Mouse (Mus musculus): ENCODE measurements at regions not wholly inside any gene's neighbourhood (a gene's known extent, or its start where the extent isn't known, plus 50 kb on each side); places are given as distances from the start of the nearest gene placed in this dataset.

DNA sequence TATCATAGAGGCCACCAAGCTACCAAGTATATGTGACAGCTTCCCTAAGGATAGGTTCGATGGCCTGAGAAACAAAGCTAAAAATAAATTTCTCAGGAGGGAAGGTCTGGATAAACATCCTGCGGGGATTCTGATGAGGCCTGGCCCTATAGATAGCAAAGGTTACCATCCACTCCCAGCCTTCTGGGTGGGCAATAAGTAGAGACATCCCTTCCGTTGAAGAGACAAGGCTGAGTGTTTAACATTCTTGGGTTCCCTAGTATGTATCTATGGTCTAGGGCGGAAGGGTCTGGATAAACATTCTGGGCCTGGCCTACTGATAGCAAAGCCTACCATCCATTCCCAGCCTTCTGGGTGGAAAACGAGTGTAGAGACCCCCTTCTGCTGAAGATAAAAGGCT is 180.5 kb upstream of the Dlk1 start:
- no peak for DNase-seq

DNA sequence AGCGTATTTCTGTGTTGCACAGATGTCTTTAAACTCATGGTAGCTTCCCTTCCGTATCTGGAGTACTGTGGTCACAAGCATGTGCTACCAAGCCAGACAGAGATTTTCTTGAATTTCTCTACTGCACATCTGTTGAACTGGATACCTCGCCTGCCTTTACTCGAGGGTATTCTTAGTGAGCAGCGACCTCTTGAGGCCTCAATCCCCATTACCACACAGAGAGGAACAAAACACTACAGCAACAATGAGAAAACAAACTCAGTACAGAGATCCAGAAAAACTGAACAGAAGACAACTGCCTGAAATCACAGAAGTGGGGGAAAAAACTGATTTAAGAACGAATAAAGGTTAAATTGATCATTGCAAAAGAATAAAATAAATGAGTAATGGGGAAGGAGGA is 137.8 kb upstream of the Dlk1 start:
- DNase-seq: no peak

DNA sequence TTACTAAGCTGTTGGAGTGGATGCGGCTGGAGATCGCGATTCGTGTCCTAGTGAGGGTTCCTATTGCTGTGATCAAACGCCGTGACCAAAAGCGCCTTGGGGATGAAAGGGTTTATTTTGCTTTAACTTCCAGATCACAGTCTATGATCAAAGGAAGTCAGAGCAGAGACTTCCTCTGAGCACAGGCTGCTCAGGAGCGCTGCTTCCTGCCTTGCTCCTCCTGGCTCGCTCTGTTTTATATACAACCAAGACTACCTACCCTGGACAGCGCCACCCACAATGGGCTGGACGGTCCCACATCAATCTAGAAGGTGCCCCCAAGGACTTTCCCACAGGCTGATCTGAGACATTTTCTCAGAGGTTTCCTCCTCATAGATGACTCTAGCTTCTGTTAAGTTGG is 126.6 kb upstream of the Dlk1 start:
- no peak for DNase-seq

DNA sequence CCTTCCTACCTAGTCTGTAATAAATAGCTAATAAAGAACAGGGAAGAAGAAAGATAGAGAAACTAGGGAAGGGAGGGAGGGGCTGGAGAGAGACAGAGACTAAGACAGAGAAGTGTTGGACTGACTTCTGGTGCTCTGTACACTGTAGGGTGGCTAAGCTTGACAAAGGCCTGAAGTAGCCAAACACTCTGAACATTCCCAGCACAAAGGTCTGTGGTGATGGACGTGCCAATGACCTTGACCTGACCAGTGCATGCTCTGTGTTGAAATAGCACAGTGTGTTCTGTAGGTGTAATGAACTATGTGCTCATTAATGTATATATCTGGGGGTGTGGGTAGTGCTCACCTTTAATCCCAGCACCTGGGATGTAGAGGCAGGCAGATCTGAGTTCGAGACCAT is 81.3 kb upstream of the Dlk1 start:
- no peak for DNase-seq

DNA sequence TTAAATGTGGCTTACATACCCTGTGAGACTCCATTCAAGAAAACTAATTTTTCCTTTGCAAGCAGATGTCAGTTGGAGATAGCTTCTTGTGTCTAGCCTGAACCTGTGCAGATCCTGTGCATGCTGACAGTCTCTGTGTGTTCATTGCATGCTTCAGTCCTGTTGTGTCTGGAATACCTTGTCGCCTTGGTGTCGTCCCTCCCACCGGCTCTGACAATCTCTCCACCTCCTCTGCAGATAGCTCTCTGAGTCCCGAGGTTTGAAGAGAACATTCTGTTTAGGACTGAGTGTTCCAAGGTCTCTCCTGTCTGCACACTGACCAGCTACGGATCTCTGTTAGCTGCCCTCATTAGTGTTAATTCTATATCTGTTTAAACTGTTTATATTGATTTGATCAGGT is 66.8 kb upstream of the Dlk1 start:
- DNase-seq: no peak

DNA sequence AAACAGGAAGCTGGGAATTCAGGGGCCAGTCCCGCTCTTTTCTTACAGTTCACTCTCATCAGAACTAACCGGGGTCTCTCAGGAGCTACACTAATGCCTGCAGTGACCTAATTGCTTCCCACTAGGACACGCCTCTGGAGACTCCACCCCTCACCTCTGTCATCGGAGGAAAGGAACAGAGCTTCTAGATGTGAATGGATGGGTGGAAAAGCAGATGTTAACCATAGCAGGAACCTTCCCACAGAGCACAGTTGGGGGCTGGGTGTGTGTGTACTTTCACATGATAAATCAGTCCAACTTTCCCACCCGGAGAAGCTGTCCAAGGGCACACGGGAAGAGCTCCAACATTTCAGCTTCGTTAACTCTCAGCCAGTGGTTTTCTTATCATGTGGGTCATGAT is 63.8 kb upstream of the Dlk1 start:
- no peak for DNase-seq

DNA sequence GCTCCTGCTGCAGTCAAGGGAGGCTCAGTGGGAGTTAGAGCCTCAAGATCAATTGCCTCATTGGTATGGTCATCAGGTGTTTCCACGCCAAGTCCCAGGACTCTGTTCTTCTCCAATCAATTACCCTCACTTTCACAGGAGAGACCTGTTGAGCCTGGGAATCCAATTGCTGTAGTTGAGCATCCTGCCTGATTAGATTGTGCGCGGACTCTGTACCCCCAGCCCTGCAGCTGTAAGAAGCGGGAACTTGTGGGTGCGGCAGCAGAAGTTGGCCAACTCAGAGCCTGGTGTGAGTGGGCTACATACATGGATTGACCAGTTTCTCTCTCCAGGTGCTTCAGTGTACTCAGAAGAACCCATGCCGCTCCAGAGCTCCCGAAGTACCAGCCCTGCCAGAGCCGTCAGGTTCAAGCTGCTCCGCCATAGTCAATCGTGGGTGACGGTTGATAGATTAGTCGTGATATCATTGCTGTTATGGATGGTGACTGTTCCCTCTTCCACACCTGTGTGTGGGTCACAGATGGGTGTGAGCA is 62.2 kb upstream of the Dlk1 start:
- DNase-seq: no peak

DNA sequence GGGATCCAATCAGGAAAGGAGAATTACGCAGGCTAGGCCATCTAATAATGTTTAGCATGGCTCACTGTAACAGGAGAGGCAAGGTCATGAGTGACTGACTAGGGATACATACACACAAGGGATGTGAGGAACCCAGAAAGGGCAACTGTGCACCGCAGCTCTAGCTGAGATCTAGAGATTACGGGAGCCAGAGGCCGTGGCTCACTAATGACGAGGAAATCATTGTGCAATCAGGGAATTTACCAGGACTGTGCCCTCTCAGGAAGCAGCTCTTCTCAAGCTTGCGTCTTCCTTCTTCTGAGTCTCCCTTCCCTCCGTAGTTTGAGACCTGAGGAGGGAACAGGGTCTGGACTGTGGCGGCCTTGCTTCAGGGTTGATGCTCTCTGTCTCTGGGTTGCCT is 61.6 kb upstream of the Dlk1 start:
- DNase-seq: no peak

DNA sequence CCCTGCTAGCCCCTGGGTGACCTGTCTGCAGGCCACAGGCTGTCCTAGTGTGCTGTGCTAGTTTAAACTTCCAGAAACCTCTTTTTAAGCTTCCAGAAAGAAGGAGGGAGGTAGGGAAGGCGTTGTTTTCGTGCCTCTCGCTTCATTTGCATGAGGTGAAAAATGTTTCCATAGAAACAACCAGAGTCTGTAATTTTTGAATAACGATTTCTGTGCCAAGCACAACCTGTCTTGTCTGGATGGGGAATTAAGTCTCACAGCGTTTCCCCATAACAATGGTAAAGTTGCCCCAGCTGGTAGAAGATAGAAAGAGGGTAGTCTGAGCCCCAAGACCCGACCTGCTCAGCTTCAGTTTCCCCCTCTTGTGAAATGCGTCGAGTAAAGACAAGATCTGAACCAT is 59.3 kb upstream of the Dlk1 start:
- DNase-seq: no peak

DNA sequence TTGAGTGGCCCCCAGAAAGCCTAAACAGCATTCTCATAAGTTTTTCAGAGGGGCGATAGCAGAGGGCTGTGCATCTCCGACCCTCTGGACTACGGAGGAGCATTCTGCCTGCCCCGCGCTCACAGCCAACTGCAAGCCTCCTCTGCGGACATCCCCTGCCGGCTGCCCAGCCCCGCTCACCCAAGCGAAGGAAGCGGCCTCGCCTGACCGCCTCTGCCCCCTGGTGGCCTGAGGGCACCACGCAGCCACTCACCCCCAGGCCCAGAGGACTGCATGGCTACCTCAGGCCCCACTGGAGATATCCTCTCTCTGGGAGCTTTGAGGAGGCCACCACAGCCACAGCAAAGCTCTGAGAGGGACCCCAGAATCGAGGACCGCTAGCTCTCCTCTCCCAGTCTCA is 58.8 kb upstream of the Dlk1 start:
- peak; percentile 32 for DNase-seq

DNA sequence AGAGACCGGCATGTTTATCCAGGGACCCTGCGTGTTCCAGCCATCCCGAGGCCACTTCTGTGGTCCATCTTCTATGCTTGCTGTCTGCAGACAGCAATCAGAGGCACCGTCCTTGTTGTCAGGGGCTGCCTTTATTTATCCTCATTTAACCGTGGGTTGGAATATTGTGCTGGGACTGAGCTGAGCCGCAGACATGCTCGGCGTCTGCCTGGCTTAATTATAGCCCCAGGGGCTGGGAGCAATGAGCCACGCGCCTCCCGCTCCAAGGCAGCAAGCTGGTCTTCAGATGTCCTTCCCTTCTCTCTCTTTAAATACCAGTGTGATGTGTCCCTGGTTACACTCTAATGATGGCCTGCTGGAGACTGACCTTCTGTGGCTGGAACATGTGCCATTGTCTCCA is 58.2 kb upstream of the Dlk1 start:
- no peak for DNase-seq

DNA sequence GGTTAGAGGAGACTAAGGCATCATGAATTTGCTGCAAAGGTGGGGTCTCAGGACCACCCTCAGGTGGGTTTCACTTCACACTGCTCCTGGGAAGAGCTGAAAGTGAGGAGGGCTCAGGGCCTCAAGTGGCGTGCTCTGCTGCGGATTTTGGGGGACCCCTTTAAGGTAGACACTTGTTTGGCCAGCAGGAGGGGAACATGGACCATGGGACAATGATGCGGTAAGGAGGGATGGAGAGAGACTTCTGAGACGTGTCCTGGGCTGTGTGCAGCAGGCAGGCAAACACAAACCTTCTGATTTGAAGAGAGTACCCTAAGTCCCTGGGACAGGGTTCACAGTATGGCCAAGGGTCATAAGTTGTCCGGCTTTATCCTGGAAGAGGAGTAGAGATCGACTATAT is 56.0 kb upstream of the Dlk1 start:
- DNase-seq: no peak

DNA sequence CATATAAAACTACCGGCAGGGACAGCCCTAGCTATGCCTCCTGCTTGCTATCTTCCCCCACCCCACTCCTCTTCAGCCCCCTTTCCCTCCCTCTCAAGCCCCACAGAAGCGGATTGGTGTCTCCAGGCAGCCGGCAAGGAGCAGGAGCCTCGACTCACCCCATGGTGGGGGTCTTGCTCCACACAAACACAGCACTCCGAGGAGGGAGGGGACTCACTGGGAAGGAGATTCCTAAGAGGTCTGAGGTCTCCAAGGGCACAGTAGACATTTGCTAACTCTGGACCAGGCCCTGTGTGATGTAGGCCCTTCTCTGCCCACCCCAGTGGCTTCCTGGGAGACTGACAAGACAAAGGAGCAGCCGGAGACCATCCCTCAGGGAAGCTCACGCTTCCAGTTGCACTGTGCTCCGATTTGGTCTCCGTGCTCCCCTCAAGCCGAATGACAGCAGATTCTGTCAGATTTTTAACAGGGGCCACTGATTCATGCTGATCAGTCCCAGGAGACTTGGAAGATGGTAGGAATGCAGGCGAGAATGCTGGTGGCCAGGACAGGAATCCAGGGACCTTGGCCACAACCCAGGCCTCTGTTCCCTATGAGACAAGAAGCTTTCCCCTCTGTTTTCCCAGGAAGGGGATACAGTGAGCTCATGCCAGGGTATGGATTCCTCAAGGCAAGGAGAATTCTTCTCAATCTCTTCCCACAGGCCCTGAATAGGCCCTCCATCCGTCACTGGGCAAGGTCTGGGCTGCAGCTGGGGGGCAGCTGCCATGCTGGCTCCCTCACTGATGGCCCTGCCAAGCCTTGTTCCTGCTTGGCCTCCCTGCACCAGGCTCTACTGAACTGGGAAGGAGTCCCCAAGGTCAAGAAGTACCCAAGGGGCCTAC is 55.2 kb upstream of the Dlk1 start:
- no peak for DNase-seq

DNA sequence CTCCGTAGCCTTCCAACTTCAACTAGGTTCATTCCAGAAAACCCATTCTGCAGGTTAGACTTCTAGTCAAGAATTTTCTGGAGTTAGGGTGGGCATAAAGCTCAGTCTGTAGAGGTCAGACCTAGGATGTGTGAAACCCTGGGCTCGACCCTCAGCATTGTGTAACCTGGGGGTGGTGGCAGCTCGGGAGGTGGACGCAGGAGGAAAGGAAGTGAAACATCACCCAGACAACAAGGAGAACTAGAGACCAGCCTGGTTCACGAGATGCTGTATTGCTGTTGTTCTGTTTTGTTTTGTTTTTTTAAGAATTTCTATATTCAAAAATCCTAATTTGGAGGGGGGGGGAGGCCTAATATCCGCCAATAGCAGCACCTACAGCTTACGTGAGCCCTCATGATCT is 54.1 kb upstream of the Dlk1 start:
- no peak for DNase-seq

DNA sequence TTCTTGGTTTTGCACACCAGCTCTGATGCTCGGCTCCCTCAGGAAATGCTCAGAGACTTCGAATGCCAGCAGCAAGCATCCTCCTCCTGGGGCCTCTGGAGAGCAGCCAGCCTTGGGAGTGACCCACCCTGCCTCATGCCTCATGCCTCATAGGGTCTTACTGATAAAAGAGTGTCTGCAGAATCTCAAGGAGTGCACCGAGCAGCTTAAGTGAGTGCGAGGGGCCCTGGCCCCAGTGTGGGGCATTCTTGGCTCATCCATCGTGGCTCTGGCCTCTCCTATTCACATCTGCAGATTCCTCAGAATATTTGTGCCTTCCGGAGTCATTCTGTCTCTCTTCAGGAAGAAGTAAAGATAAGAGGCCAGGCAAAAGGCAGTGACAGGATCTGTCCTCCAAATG is 53.7 kb upstream of the Dlk1 start:
- DNase-seq: no peak

DNA sequence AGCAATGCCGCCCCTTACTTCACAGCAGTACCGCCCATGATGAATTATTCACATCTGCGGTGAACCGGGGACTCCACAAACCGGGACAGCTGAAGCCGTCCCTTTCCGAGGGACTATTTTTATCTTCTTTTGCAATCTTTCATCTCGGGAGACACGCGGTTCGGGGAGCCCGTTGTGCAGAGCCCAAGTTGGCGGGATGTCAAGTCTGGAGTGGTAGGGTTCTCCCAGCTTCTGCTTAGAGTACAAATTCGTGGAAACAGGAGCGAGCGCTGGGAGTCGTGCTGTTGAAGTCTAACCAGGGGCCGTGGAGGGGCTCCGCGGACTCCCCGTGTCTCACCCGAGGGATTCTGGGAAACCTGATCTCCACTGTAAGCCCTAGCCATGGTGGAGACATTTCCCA is 53.0 kb upstream of the Dlk1 start:
- DNase-seq: peak; percentile 53

DNA sequence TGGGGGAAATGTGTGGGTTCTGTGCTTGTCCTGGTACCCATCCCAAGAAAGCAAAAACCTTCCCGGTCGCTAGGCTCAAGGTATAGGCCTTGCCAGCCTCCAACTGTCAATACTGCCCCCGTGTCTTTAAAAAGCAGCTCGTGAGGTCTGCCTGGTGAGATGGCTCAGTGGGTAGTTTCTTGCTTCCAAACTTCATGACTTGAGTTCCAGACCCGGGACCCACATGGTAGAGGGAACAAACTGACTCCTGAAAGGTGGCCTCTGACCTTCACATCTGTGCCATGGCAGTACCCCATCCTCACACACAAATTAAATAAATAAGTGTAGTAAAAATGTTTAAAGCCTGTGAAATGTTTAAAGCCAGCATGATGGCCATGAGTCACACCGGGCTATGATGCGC is 52.6 kb upstream of the Dlk1 start:
- DNase-seq: no peak

DNA sequence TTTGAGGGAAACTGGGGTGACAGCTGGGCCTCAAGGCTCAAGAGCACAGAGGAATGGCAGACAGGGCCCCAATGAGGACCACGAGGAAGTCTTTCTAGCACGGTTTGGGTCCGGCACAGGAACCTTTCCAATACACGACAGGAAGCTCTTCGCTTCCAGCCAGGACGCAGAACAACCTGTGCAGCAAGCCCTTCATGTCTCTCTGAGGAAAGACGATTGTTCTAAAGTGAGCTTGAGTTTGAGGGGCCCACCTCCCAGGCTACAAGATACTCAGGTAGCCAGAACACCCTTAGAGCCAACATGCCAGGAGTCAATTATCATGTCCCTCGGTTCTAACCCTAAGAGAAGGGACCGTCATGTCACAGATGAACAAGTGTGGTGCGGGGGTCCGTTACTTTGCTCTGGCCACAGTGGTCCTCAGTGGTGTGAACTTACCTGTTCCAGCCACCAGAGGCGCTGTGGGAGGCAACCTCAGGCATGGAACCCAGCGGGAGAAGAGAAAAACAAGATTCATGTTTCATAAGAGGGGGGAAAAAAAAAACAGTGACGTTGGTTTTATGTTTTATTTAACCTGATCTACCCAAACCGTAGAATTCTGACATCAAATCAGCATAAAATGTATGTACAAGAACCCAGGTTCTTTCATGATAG is 51.6 kb upstream of the Dlk1 start:
- DNase-seq: no peak

DNA sequence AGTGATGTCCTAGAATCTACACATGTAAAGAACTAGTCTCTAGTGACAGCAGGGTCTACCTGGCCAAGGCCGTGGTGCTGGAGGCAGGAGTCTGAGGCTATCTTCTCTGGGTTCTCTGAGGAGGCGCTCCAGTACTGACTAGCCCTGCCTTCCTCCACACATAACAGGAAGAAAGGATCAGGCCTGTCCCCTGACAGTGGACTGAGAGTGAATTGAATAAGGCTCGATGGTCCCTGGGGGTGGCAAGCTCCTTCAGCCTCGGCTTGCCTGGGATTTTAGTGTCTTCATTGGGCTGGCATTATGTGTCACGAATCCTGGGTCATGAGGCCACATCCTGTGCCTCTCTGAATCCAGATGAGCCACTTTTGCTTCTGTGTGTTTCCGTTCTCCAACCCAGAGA is 50.9 kb upstream of the Dlk1 start:
- no peak for DNase-seq

DNA sequence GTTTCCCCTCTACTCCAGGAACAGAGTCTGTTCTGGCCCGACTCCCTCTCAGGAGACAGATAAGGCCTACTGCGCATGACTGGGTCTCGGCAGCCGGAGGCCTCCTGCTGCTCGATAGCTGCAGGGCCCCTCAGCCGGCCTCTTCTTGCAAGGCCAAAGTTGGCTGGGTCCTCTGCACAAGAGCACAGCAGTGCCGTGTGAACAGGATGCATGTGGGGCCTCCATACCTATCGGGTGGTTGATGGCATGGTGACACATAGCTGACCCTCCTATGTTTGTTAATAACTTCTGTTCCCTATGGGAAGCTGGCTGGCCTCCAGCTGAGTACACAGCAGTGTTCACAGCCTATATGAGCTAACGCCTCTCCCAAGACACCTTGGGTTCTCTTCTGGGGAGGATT is 50.4 kb upstream of the Dlk1 start:
- no peak for DNase-seq

Measured in layer of hippocampus, adult 9-11 months (tissue).